Mouse (Mus musculus): ENCODE results near the gene Rilpl1. TPM values are rescaled to one million over a fixed set of nuclear protein-coding genes. Genes with fewer than 3 reads are reported as not detected.
"Not testable (repeated sequence)": the region's sequence is repeated elsewhere in the genome, so short reads cannot be mapped to it uniquely, and the experiment has no call there.

The Rilpl1 gene
- polyA plus RNA-seq, 1 experiment = 15.2 TPM

GRCm38 (mm10) chr5:124501541-124501940 is 29.6 kb downstream of the Rilpl1 start:
- Histone ChIP-seq H3K79me3 (ENCODE audit: low read depth) (no peaks in the 10 kb centered on the region), H3K27me3 (ENCODE audit: control insufficient read depth, insufficient read depth, insufficient read length) (no peaks in the 10 kb centered on the region), H3K79me2 (ENCODE audit: control insufficient read depth, insufficient read depth) (no peaks in the 10 kb centered on the region), H3K36me3 (ENCODE audit: control insufficient read depth, insufficient read depth) (no peaks in the 10 kb centered on the region), H3K4me3 (ENCODE audit: insufficient read depth, poor library complexity, severe bottlenecking) (no peak overlapping the region), H3ac (ENCODE audit: control insufficient read depth, insufficient read length, low read depth) (no peak overlapping the region)
- TF ChIP-seq MYOD1 (IDR thresholded peaks at IDR 0.05; ENCODE audit: control insufficient read depth, insufficient read length, low read depth) (no peak), CEBPB (IDR thresholded peaks at IDR 0.05; ENCODE audit: low read depth) (no peak), MAX (IDR thresholded peaks at IDR 0.05) (no peak), FOSL1 (IDR thresholded peaks at IDR 0.05; ENCODE audit: insufficient read depth, low read length, poor library complexity, severe bottlenecking) (no peak), USF1 (IDR thresholded peaks at IDR 0.05; ENCODE audit: low read depth) (no peak), CTCF (IDR thresholded peaks at IDR 0.05; ENCODE audit: control insufficient read depth, insufficient read depth, insufficient read length) (no peak), MYOG (IDR thresholded peaks at IDR 0.05; ENCODE audit: control insufficient read depth, extremely low read depth, insufficient read length) (no peak)

- Histone ChIP-seq H3K79me3 (ENCODE audit: low read depth) (no peaks in the 10 kb centered on the region), H3K79me2 (ENCODE audit: control insufficient read depth, insufficient read depth) (no peaks in the 10 kb centered on the region), H3K36me3 (ENCODE audit: control insufficient read depth, insufficient read depth) (no peaks in the 10 kb centered on the region), H3ac (ENCODE audit: control insufficient read depth, insufficient read length, low read depth) (no peak overlapping the region), H3K27me3 (ENCODE audit: control insufficient read depth, insufficient read depth, insufficient read length) (no peaks in the 10 kb centered on the region), H3K4me3 (ENCODE audit: insufficient read depth, poor library complexity, severe bottlenecking) (no peak overlapping the region)
- no peak for TF ChIP-seq CEBPB (IDR thresholded peaks at IDR 0.05; ENCODE audit: low read depth)
- no peak for TF ChIP-seq FOSL1 (IDR thresholded peaks at IDR 0.05; ENCODE audit: insufficient read depth, low read length, poor library complexity, severe bottlenecking)
- TF ChIP-seq MYOG (IDR thresholded peaks at IDR 0.05; ENCODE audit: control insufficient read depth, extremely low read depth, insufficient read length) = no peak
- no peak for TF ChIP-seq CTCF (IDR thresholded peaks at IDR 0.05; ENCODE audit: control insufficient read depth, insufficient read depth, insufficient read length)
- TF ChIP-seq USF1 (IDR thresholded peaks at IDR 0.05; ENCODE audit: low read depth) = no peak
- no peak for TF ChIP-seq MAX (IDR thresholded peaks at IDR 0.05)
- TF ChIP-seq MYOD1 (IDR thresholded peaks at IDR 0.05; ENCODE audit: control insufficient read depth, insufficient read length, low read depth) = no peak
Observed at GRCm38 (mm10) chr5:124500573-124500972, 30.6 kb downstream of the Rilpl1 start.

- not testable (repeated sequence) for H3ac ChIP-seq (ENCODE audit: control insufficient read depth, insufficient read length, low read depth); H3K36me3 ChIP-seq (ENCODE audit: control insufficient read depth, insufficient read depth)
Observed at GRCm38 (mm10) chr5:124500037-124500436, 31.2 kb downstream of the Rilpl1 start.

DNA sequence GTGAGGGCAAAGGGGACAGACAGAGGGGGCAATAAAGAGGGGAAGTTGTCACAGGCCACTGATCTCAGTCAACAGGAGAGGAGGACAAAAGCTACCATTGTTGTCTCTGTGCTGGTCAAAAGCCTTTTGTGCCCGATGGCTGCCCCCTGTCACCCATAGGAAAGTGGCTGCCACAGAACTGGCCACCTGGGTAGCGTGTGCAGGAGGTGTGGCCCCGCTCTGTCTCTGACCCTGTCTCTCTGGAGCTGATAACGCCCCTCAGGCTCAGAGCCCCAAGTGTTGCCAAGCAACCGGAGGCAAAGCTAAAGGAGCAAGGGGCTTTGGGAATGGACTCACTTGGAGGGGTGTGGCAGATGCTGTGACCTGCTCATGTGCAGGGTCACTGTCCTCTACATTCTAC is 32.2 kb downstream of the Rilpl1 start:
- no peaks in the 10 kb centered on the region for H3K36me3 ChIP-seq (ENCODE audit: control insufficient read depth, insufficient read depth)
- no peaks in the 10 kb centered on the region for H3K27me3 ChIP-seq (ENCODE audit: control insufficient read depth, insufficient read depth, insufficient read length)
- no peaks in the 10 kb centered on the region for H3K79me3 ChIP-seq (ENCODE audit: low read depth)
- H3K4me3 ChIP-seq (ENCODE audit: insufficient read depth, poor library complexity, severe bottlenecking) = no peak overlapping the region
- no peak overlapping the region for H3ac ChIP-seq (ENCODE audit: control insufficient read depth, insufficient read length, low read depth)
- H3K79me2 ChIP-seq (ENCODE audit: control insufficient read depth, insufficient read depth) = no peaks in the 10 kb centered on the region
- TF ChIP-seq FOSL1 (IDR thresholded peaks at IDR 0.05; ENCODE audit: insufficient read depth, low read length, poor library complexity, severe bottlenecking) = no peak
- TF ChIP-seq CEBPB (IDR thresholded peaks at IDR 0.05; ENCODE audit: low read depth) = no peak
- TF ChIP-seq MAX (IDR thresholded peaks at IDR 0.05) = no peak
- no peak for TF ChIP-seq MYOD1 (IDR thresholded peaks at IDR 0.05; ENCODE audit: control insufficient read depth, insufficient read length, low read depth)
- no peak for TF ChIP-seq CTCF (IDR thresholded peaks at IDR 0.05; ENCODE audit: control insufficient read depth, insufficient read depth, insufficient read length)
- TF ChIP-seq USF1 (IDR thresholded peaks at IDR 0.05; ENCODE audit: low read depth) = no peak
- no peak for TF ChIP-seq MYOG (IDR thresholded peaks at IDR 0.05; ENCODE audit: control insufficient read depth, extremely low read depth, insufficient read length)

More at GRCm38 (mm10) chr5:124500037-124500436, 31.2 kb downstream of the Rilpl1 start:
- H3K79me2 ChIP-seq (ENCODE audit: control insufficient read depth, insufficient read depth); H3K4me3 ChIP-seq (ENCODE audit: insufficient read depth, poor library complexity, severe bottlenecking); H3K27me3 ChIP-seq (ENCODE audit: control insufficient read depth, insufficient read depth, insufficient read length); H3K79me3 ChIP-seq (ENCODE audit: low read depth): not testable (repeated sequence)

GRCm38 (mm10) chr5:124498221-124498876 is 32.8 kb downstream of the Rilpl1 start:
- Histone ChIP-seq H3ac (ENCODE audit: control insufficient read depth, insufficient read length, low read depth) (no peak overlapping the region), H3K27me3 (ENCODE audit: control insufficient read depth, insufficient read depth, insufficient read length) (no peaks in the 10 kb centered on the region), H3K79me3 (ENCODE audit: low read depth) (no peaks in the 10 kb centered on the region), H3K79me2 (ENCODE audit: control insufficient read depth, insufficient read depth) (no peaks in the 10 kb centered on the region), H3K4me3 (ENCODE audit: insufficient read depth, poor library complexity, severe bottlenecking) (no peak overlapping the region), H3K36me3 (ENCODE audit: control insufficient read depth, insufficient read depth) (no peaks in the 10 kb centered on the region)
- TF ChIP-seq FOSL1 (IDR thresholded peaks at IDR 0.05; ENCODE audit: insufficient read depth, low read length, poor library complexity, severe bottlenecking) (no peak), CTCF (IDR thresholded peaks at IDR 0.05; ENCODE audit: control insufficient read depth, insufficient read depth, insufficient read length) (no peak), USF1 (IDR thresholded peaks at IDR 0.05; ENCODE audit: low read depth) (no peak), MYOD1 (IDR thresholded peaks at IDR 0.05; ENCODE audit: control insufficient read depth, insufficient read length, low read depth) (no peak), CEBPB (IDR thresholded peaks at IDR 0.05; ENCODE audit: low read depth) (no peak), MYOG (IDR thresholded peaks at IDR 0.05; ENCODE audit: control insufficient read depth, extremely low read depth, insufficient read length) (no peak), MAX (IDR thresholded peaks at IDR 0.05) (no peak)

Measured in C2C12 (cell line).